Mouse (Mus musculus): ENCODE measurements around the gene Bach1. TPM values are rescaled to one million over a fixed set of nuclear protein-coding genes. Genes with fewer than 3 reads are reported as not detected.

Gene Bach1
- polyA plus RNA-seq (2021; fragmentation: Nextera tagmentation): 2.0 TPM in 2 replicates
- long read RNA-seq, experiment 1, full-length matches to known transcripts: 5 of 8 reads
- long read RNA-seq, experiment 1, partial matches to known transcripts: 0 of 8 reads
- long read RNA-seq, experiment 1, other reads (novel, unspliced or antisense): 3 of 8 reads
- long read RNA-seq, experiment 2, full-length matches to known transcripts: 1 of 6 reads
- long read RNA-seq, experiment 2, partial matches to known transcripts: 2 of 6 reads
- long read RNA-seq, experiment 2, other reads (novel, unspliced or antisense): 3 of 6 reads

DNA sequence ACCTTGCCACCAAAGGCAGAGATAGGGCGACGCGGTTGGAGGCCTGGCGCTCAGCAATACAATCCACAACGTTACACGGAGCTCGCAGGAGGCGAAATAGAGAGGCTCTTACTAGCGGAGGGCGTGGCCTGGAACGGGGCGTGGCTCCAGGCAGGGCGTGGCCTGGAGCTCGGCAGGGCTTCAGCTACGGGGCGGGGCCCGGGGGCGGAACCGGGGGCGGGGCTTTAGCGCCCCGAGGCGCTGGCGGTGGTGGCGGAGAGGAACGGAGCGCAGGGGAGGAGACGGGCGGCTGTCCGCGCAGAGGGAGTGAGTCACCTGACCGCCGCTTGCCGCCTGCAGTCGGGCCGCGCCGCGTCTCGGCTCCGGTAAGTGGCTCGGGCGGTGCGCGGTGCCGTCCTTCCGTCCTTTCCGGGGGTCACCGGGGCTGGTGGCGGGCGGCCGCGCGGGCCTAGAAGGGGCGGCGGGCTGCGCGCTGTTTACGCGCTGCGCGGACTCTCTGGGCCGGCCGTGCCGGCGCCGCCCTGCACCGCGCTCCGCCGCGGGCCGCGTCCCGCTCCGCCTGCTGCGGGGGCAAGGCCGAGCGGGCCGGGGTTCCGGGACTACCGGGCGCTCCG, at the start of gene Bach1:
Bach1 (plus strand) TSS at position 254 of the 614 bp plus-strand sequence.

Other genes starting within 250 kb of the Bach1 start
- 49.0 and 50.5 TPM in 2 replicates for gene Usp16, start 244.2 kb upstream of the Bach1 start, polyA plus RNA-seq (2021; fragmentation: Nextera tagmentation)
- 138 and 165 TPM in 2 replicates for gene Cct8, start 203.1 kb upstream of the Bach1 start, polyA plus RNA-seq (2021; fragmentation: Nextera tagmentation)
- gene Map3k7cl, start 145.6 kb upstream of the Bach1 start, polyA plus RNA-seq (2021; fragmentation: Nextera tagmentation): 0.19 TPM in 1 of 2 replicates, not detected in the other